Mouse (Mus musculus) duodenum, adult 2 months (tissue): ENCODE results near the gene Hrh3. TPM values are rescaled to one million over a fixed set of nuclear protein-coding genes. Genes with fewer than 3 reads are reported as not detected.

Source experiments
- polyA plus RNA-seq: library from polyadenylated mRNA; depleted of rRNA; stranded (reverse); fragments of >200 nt; gene quantifications from 2 replicates; pipeline ENCODE4 v1.2.3, GENCODE M21; 2012; ENCODE audit warnings: low replicate concordance; rRNA removed

Hrh3 gene
- polyA plus RNA-seq, result 0.33 TPM in 1 of 2 replicates, not detected in the other

GRCm38 (mm10) chr2:180103978-180104658 is at the start of gene Hrh3:
Gene Hrh3 (minus strand): TSS chr2:180104488.

GRCm38 (mm10) chr2:180118661-180119438 is 14.6 kb upstream of the Hrh3 start, which contains the start of gene Osbpl2:
Gene Osbpl2 (plus strand): TSS chr2:180119306.

GRCm38 (mm10) chr2:180070481-180071453 is 33.5 kb downstream of the Hrh3 start, which contains the start of gene Mtg2:
Gene Mtg2 (plus strand): TSS chr2:180070588.

Other genes starting within 250 kb of the Hrh3 start
- gene Taf4, start 127.8 kb downstream of the Hrh3 start, polyA plus RNA-seq, result 7.2 and 9.6 TPM in 2 replicates
- gene Lsm14b, start 79.5 kb downstream of the Hrh3 start, polyA plus RNA-seq, result 8.4 and 12.6 TPM in 2 replicates
- gene Psma7, start 62.1 kb downstream of the Hrh3 start, polyA plus RNA-seq, result 113 and 121 TPM in 2 replicates
- gene Ss18l1, start 62.0 kb downstream of the Hrh3 start, polyA plus RNA-seq, result 4.0 and 4.5 TPM in 2 replicates
- 8.9 and 9.2 TPM in 2 replicates for gene Mtg2, start 33.9 kb downstream of the Hrh3 start, polyA plus RNA-seq
- 13.1 and 16.0 TPM in 2 replicates for gene Osbpl2, start 14.8 kb upstream of the Hrh3 start, polyA plus RNA-seq
- gene Adrm1, start 67.0 kb upstream of the Hrh3 start, polyA plus RNA-seq, result 139 and 187 TPM in 2 replicates
- 39.0 and 40.2 TPM in 2 replicates for gene Lama5, start 121.4 kb upstream of the Hrh3 start, polyA plus RNA-seq
- gene Rps21, start 152.9 kb upstream of the Hrh3 start, polyA plus RNA-seq, result 1,302 and 2,566 TPM in 2 replicates
- gene Cables2, start 169.0 kb upstream of the Hrh3 start, polyA plus RNA-seq, result 18.6 and 22.5 TPM in 2 replicates
- 1.1 and 2.7 TPM in 2 replicates for gene Rbbp8nl, start 185.4 kb upstream of the Hrh3 start, polyA plus RNA-seq
- 35.2 and 88.5 TPM in 2 replicates for gene Gata5, start 230.2 kb upstream of the Hrh3 start, polyA plus RNA-seq